In the genomic region with DNA sequence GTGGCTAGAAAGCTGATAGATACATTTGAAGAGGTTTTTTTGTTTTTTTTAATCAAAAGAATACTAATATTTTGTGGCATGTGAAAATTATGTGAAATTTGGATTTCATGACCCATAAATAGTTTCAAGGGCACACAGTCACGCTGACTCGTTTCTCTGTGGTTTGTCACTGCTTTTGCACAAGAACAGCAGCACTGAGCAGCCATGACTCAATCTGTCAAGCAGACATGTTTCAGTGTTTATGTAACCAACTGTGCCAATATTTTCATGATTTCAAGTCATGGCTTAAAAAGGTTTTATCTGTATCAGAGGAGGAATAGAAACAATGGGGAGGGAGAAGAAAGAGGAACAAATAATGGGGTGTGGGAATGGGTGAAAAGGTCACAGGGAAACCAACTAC, we compare ENCODE assay signal across 16 mouse cellular contexts. TPM values are rescaled to one million over a fixed set of nuclear protein-coding genes. Genes with fewer than 3 reads are reported as not detected.
A peak's percentile ranks its signal among the peaks of the same experiment; 100 is the strongest.
DNase-seq lines count a peak whose midpoint lies in the region; ATAC-seq and TF ChIP-seq lines count a peak whose summit lies in the region.
"Had no signal": no experiment of that assay in that cellular context is flagged by ENCODE, and none has a peak within 500 bp of the region (broad histone marks: within the 10 kb centered on the region; RNA-seq: fewer than 3 reads in every experiment).

No protein-coding gene starts in this region.

- H3K4me2 ChIP-seq in hindbrain, embryonic 12.5 days (replicated peaks): no peak overlapping the region
- H3K4me2 ChIP-seq: heart, embryonic 15.5 days; liver, embryonic 12.5 days; midbrain, embryonic 12.5 days; neural tube, embryonic 15.5 days had no signal

- H3K4me1 ChIP-seq in hindbrain, embryonic 12.5 days: no peaks in the 10 kb centered on the region
- H3K4me1 ChIP-seq: forebrain, embryonic 10.5 days; hindbrain, embryonic 10.5 days had no signal

- no peaks in the 10 kb centered on the region for H3K36me3 ChIP-seq in C2C12 (ENCODE audit: control insufficient read depth, insufficient read depth)
- H3K36me3 ChIP-seq in hindbrain, embryonic 12.5 days: no peaks in the 10 kb centered on the region
- H3K36me3 ChIP-seq: forebrain, embryonic 10.5 days; heart, embryonic 15.5 days; hindbrain, embryonic 10.5 days; liver, embryonic 12.5 days; midbrain, embryonic 12.5 days; neural tube, embryonic 15.5 days had no signal

- H3ac ChIP-seq in C2C12 (ENCODE audit: control insufficient read depth, insufficient read length, low read depth): no peak overlapping the region

- H3K27me3 ChIP-seq in C2C12 (ENCODE audit: control insufficient read depth, insufficient read depth, insufficient read length): no peaks in the 10 kb centered on the region
- H3K27me3 ChIP-seq in hindbrain, embryonic 12.5 days: no peaks in the 10 kb centered on the region
- H3K27me3 ChIP-seq: heart, embryonic 15.5 days; liver, embryonic 12.5 days; neural tube, embryonic 15.5 days had no signal

- H3K79me2 ChIP-seq in C2C12 (ENCODE audit: control insufficient read depth, insufficient read depth): no peaks in the 10 kb centered on the region

- no peak overlapping the region for H3K27ac ChIP-seq in hindbrain, embryonic 12.5 days
- H3K27ac ChIP-seq: forebrain, embryonic 10.5 days; heart, adult 2 months; heart, embryonic 15.5 days; hindbrain, embryonic 10.5 days; liver, embryonic 12.5 days; midbrain, embryonic 12.5 days; neural tube, embryonic 15.5 days had no signal

- no peak overlapping the region for H3K9ac ChIP-seq in hindbrain, embryonic 12.5 days
- H3K9ac ChIP-seq: heart, embryonic 15.5 days; liver, embryonic 12.5 days; midbrain, embryonic 12.5 days; neural tube, embryonic 15.5 days had no signal

- no peaks in the 10 kb centered on the region for H3K79me3 ChIP-seq in C2C12 (ENCODE audit: low read depth)

- DNase-seq in 3T3-L1 (ENCODE audit: low read depth, low spot score): peak; percentile 83
- peak; percentile 6 for DNase-seq in adrenal gland, postnatal 10 days
- DNase-seq in thymus, postnatal 14 days: no peak
- no peak for DNase-seq in right cerebral cortex, postnatal 14 days
- DNase-seq: cerebellum, adult 9-11 months; heart, adult 2 months; right cerebral cortex, postnatal 4 days had no signal

- WGBS in hindbrain, embryonic 12.5 days: 67% methylated on average over 2 of the region's 2 CpGs

- no peaks in the 10 kb centered on the region for H3K9me3 ChIP-seq in hindbrain, embryonic 12.5 days (replicated peaks)
- H3K9me3 ChIP-seq: forebrain, embryonic 10.5 days; heart, embryonic 15.5 days; hindbrain, embryonic 10.5 days; liver, embryonic 12.5 days; midbrain, embryonic 12.5 days; neural tube, embryonic 15.5 days had no signal

- no peak for TF ChIP-seq CTCF in C2C12 (IDR thresholded peaks at IDR 0.05; ENCODE audit: control insufficient read depth, insufficient read depth, insufficient read length)

- ATAC-seq in megakaryocyte, adult 5-6 weeks (ENCODE audit: poor library complexity, severe bottlenecking): peak; percentile 96
- ATAC-seq in hindbrain, embryonic 12.5 days (ENCODE audit: low FRiP score): no peak
- ATAC-seq: liver, embryonic 12.5 days had no signal

- no peak overlapping the region for H3K4me3 ChIP-seq in C2C12 (ENCODE audit: insufficient read depth, poor library complexity, severe bottlenecking)
- H3K4me3 ChIP-seq in hindbrain, embryonic 12.5 days: no peak overlapping the region
- H3K4me3 ChIP-seq: forebrain, embryonic 10.5 days; heart, adult 2 months; heart, embryonic 15.5 days; hindbrain, embryonic 10.5 days; liver, embryonic 12.5 days; midbrain, embryonic 12.5 days; neural tube, embryonic 15.5 days had no signal

TF ChIP-seq in C2C12, 6 proteins besides CTCF, POLR2A, EP300 and RAD21:
- peak; percentile 32 for TF ChIP-seq MYOD1 (IDR thresholded peaks at IDR 0.05; ENCODE audit: control insufficient read depth, insufficient read length, low read depth)
- TF ChIP-seq FOSL1 (IDR thresholded peaks at IDR 0.05; ENCODE audit: insufficient read depth, low read length, poor library complexity, severe bottlenecking): peak; percentile 78
- TF ChIP-seq MYOG (IDR thresholded peaks at IDR 0.05; ENCODE audit: control insufficient read depth, extremely low read depth, insufficient read length): no peak
- TF ChIP-seq MAX (IDR thresholded peaks at IDR 0.05): no peak
- TF ChIP-seq CEBPB (IDR thresholded peaks at IDR 0.05; ENCODE audit: low read depth): peak; percentile 87

RNA-seq across cellular contexts. Expression of a gene that starts 3.8 kb away (rescaled TPM):
- 0.05 TPM for polyA plus RNA-seq in C2C12 (2012; fragmentation: generic; extraction: Trizol)
- under 1 TPM; 0.18 to 0.60 TPM for total RNA-seq in adrenal gland, postnatal 10 days (2021)
- 1.3 TPM in 2 replicates for total RNA-seq in megakaryocyte, adult 5-6 weeks (2015)
- total RNA-seq in megakaryocyte, adult 5-6 weeks (2017): 0.99 and 2.6 TPM in 2 replicates
- 0.27 and 0.47 TPM in 2 replicates for polyA plus RNA-seq in hindbrain, embryonic 12.5 days (2016; fragmentation: Nextera tagmentation; extraction: Ambion mirVana)

RNA-seq across cellular contexts. Expression of a gene that starts 31.2 kb away (rescaled TPM):
- 2.7 TPM for polyA plus RNA-seq in C2C12 (2012; fragmentation: generic; extraction: Trizol)
- 10 to 100 TPM; 32.6 to 38.0 TPM for total RNA-seq in adrenal gland, postnatal 10 days (2021)
- 104 and 109 TPM in 2 replicates for total RNA-seq in megakaryocyte, adult 5-6 weeks (2015)
- 84.5 and 97.2 TPM in 2 replicates for total RNA-seq in megakaryocyte, adult 5-6 weeks (2017)
- polyA plus RNA-seq in hindbrain, embryonic 12.5 days (2016; fragmentation: Nextera tagmentation; extraction: Ambion mirVana): 17.1 and 18.1 TPM in 2 replicates

Comparison
In these comparisons a context has a peak if more than half of its experiments do, and no peak if none do; other contexts are left out.
1. DNase-seq: peak in 3T3-L1 (single experiment) and adrenal gland, postnatal 10 days (single experiment); none in thymus, postnatal 14 days (single experiment) and right cerebral cortex, postnatal 14 days (single experiment).